Mouse (Mus musculus) megakaryocyte, embryonic 14.5 days (primary cell): ENCODE data around the gene Lrrtm1.

Source experiments
- FLI1 ChIP-seq: IDR thresholded peaks from 2 replicates; pipeline ENCODE4 v1.6.1; 2012; ENCODE audit warnings: low read length, inconsistent platforms, mixed read lengths
- GATA1 ChIP-seq: IDR thresholded peaks from 3 replicates; pipeline ENCODE4 v1.6.1; 2012; ENCODE audit warnings: mixed read lengths, low read length, inconsistent platforms, borderline replicate concordance

- TF ChIP-seq FLI1 (no peak), GATA1 (no peak)
Measured at GRCm38 (mm10) chr6:77222849-77223638, 19.4 kb upstream of the Lrrtm1 start.
